Mouse (Mus musculus) forebrain, embryonic 15.5 days (tissue): ENCODE data around the gene Slc41a1. TPM values are rescaled to one million over a fixed set of nuclear protein-coding genes. Genes with fewer than 3 reads are reported as not detected.

Source experiments
- ATAC-seq: fragments of 200-750 bp; cut with Nextera tagmentation; replicated peaks from 2 replicates; pipeline ENCODE4 v1.8.0; 2017; ENCODE audit warnings: mild to moderate bottlenecking, moderate TSS enrichment, moderate library complexity
- H3K27ac ChIP-seq: fragments of 300-500 bp; sonication (generic); replicated peaks from 2 replicates; pipeline ENCODE4 v1.5.1; 2015; ENCODE audit warnings: mild to moderate bottlenecking, inconsistent platforms
- H3K27me3 ChIP-seq: fragments of 300-500 bp; sonication (generic); 2 replicates; pipeline ENCODE4 v1.6.1; 2015; ENCODE audit warnings: inconsistent platforms
- H3K36me3 ChIP-seq: fragments of 300-500 bp; sonication (generic); 2 replicates; pipeline ENCODE4 v1.6.1; 2015; ENCODE audit warnings: mild to moderate bottlenecking, inconsistent platforms
- H3K4me1 ChIP-seq: fragments of 300-500 bp; sonication (generic); 2 replicates; pipeline ENCODE4 v1.6.1; 2015; ENCODE audit warnings: inconsistent platforms
- H3K4me2 ChIP-seq: fragments of 300-500 bp; sonication (generic); replicated peaks from 2 replicates; pipeline ENCODE4 v1.6.1; 2015; ENCODE audit warnings: mild to moderate bottlenecking, inconsistent platforms
- H3K4me3 ChIP-seq: fragments of 300-500 bp; sonication (generic); 2 replicates; pipeline ENCODE4 v1.5.1; 2015; ENCODE audit warnings: mild to moderate bottlenecking, inconsistent platforms
- H3K9ac ChIP-seq: fragments of 300-500 bp; sonication (generic); replicated peaks from 2 replicates; pipeline ENCODE4 v1.6.1; 2015; ENCODE audit warnings: mild to moderate bottlenecking, inconsistent platforms
- H3K9me3 ChIP-seq: fragments of 300-500 bp; sonication (generic); 2 replicates; pipeline ENCODE4 v1.6.1; 2016; ENCODE audit warnings: inconsistent platforms
- WGBS: fragments of 180-500 bp; shearing (Covaris S2); methylation state at CpG from one replicate; pipeline ENCODE4 v1.1.7; 2015; ENCODE audit warnings: mixed read lengths; 5-methylcytosine and 5-hydroxymethylcytosine counted together
- polyA plus RNA-seq: library from polyadenylated mRNA; unstranded; fragments of >200 nt; fragmentation: Nextera tagmentation; extraction: Ambion mirVana; gene quantifications from 2 replicates; pipeline ENCODE4 v1.2.1, GENCODE M21; 2015

The Slc41a1 gene
- polyA plus RNA-seq, 1 experiment from 2014 or later = 14.2 TPM

DNA sequence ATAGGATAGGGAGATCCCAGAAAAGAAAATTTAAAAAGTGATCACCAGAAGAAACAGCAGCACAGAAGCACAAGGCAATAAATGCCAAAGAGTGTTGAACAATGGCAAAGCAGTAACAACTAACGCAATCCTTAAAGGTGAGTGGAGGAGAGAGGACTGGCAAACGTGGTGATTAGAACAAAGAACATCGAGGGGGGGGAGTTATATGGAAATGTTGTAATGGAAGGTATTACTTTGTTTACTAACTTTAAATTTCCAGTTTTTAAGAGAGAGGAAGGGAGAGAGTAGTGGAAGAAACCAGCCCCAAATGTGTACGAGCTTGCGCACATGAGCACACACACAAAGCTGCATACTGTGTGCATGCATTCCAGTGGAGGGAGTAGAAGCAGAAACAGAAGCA lies 38.3 kb downstream of the Slc41a1 start:
- H3K9me3 ChIP-seq = no peaks in the 10 kb centered on the region
- no peaks in the 10 kb centered on the region for H3K36me3 ChIP-seq
- peaks cover 6% of the 10 kb centered on the region for H3K4me1 ChIP-seq
- no peaks in the 10 kb centered on the region for H3K27me3 ChIP-seq
- ATAC-seq = no peak
- H3K9ac ChIP-seq = no peak overlapping the region
- no peak overlapping the region for H3K4me2 ChIP-seq
- WGBS = 82% methylated on average over 5 of the region's 5 CpGs
- no peak overlapping the region for H3K4me3 ChIP-seq
- no peak overlapping the region for H3K27ac ChIP-seq

GRCm38 (mm10) chr1:131866304-131866999 lies 39.2 kb downstream of the Slc41a1 start:
- 74% methylated on average over 6 of the region's 6 CpGs for WGBS
- H3K9me3 ChIP-seq = no peaks in the 10 kb centered on the region
- no peaks in the 10 kb centered on the region for H3K27me3 ChIP-seq
- H3K4me1 ChIP-seq = peaks cover 6% of the 10 kb centered on the region
- H3K27ac ChIP-seq = no peak overlapping the region
- peak; percentile 40; the same call in 1 of the 2 replicates for ATAC-seq
- H3K4me2 ChIP-seq = no peak overlapping the region
- H3K36me3 ChIP-seq = no peaks in the 10 kb centered on the region
- H3K9ac ChIP-seq = no peak overlapping the region
- no peak overlapping the region for H3K4me3 ChIP-seq

DNA sequence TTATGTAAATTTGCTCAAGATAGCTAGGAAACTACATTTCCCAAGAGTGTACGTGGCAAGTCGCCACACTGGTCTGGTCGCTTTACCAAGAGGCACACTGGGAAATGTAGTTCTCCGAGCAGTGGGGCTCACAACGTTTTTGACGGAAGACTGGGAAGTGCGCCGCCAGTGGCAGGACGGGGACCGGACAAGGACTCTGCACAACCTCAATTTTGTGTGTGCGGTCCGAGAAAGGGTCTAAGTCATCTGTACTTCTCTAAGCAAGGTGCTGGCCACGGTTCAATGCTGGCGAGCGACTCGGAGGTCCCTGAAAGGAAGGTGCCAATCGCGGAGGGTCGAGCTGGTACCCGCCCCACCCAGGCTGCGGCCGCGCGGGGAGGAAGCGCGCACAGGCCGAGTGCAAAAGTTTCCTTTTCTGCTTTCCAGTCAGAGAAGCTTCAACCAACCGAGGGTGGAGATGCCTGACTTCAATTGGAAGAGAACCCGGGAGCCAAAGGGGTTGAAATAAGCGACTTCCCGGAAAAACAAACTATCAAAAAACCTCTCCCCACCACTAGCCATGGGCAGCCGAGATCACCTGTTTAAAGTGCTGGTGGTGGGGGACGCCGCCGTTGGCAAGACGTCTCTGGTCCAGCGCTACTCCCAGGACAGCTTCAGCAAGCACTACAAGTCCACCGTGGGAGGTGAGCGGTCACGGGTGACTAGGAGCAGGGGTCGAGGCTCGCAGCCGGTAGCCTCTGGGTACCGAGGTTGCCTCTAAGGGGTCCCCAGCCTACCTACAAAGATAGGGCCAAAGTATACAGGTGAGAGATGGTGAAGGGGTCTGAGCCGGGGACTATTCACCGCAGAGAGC lies 40.0 kb downstream of the Slc41a1 start, which contains the start of gene Rab29:
Gene Rab29, plus strand, starts transcription at position 132 of the 853 bp plus-strand sequence.
- H3K36me3 ChIP-seq = no peaks in the 10 kb centered on the region
- H3K27ac ChIP-seq = no peak within 1 kb of the TSS
- H3K9ac ChIP-seq = peak within 1 kb of the TSS; percentile 47
- H3K4me3 ChIP-seq = peak within 1 kb of the TSS; percentile 63
- H3K4me1 ChIP-seq = peaks cover 6% of the 10 kb centered on the region
- ATAC-seq = peak; percentile 99
- H3K27me3 ChIP-seq = no peaks in the 10 kb centered on the region
- H3K4me2 ChIP-seq = peak within 1 kb of the TSS; percentile 75
- 2% methylated on average over 46 of the region's 46 CpGs for WGBS
- H3K9me3 ChIP-seq = no peaks in the 10 kb centered on the region

GRCm38 (mm10) chr1:131867946-131868290 lies 40.6 kb downstream of the Slc41a1 start:
- Histone ChIP-seq H3K4me1 (peaks cover 6% of the 10 kb centered on the region), H3K9me3 (no peaks in the 10 kb centered on the region), H3K4me3 (peak overlapping the region; percentile 63), H3K27ac (no peak overlapping the region), H3K9ac (peak overlapping the region; percentile 47; the same call in 1 of the 2 replicates), H3K36me3 (no peaks in the 10 kb centered on the region), H3K4me2 (peak overlapping the region; percentile 75), H3K27me3 (no peaks in the 10 kb centered on the region)
- WGBS = 24% methylated on average over 10 of the region's 10 CpGs
- no peak for ATAC-seq

DNA sequence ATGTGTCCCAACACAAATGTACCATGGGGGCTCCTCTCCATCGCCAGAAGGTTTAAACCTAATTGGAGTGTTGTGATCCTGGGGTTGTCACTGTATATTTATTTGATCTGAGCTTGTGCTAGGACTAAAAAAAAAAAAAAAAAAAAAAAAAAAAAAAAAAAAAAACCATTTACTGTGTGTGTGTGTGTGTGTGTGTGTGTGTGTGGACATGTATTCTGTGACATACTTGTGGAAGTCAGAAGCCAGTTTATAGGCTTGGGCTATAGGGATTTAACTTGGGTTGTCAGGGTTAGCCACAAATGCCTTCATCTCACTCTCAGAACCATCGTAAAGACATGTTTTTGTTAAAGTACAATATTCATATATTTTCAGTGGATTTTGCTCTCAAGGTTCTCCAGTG lies 42.3 kb downstream of the Slc41a1 start:
- H3K4me2 ChIP-seq = no peak overlapping the region
- no peaks in the 10 kb centered on the region for H3K27me3 ChIP-seq
- WGBS = 94% methylated on average over 2 of the region's 2 CpGs
- no peak overlapping the region for H3K9ac ChIP-seq
- no peaks in the 10 kb centered on the region for H3K9me3 ChIP-seq
- H3K4me3 ChIP-seq = no peak overlapping the region
- H3K27ac ChIP-seq = no peak overlapping the region
- peaks cover 6% of the 10 kb centered on the region for H3K4me1 ChIP-seq
- H3K36me3 ChIP-seq = no peaks in the 10 kb centered on the region
- ATAC-seq = no peak

DNA sequence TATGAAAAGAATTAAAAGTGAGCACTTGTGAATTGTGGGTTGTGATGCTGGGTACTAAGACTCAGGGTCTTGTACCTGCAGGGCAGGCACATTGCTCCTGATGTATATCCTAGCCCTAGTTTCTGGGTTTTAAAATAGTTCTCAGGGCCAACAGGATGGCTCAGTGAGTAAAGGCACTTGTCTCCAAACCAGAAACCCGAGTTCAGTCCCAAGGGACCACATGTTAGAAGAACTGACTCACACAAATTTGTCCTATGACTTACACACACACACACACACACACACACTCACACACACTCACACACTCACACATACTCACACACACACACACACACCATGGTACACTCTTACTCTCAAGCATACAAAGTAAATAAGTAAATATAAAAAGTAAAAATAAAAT lies 45.6 kb downstream of the Slc41a1 start:
- Histone ChIP-seq H3K9ac (no peak overlapping the region), H3K27me3 (no peaks in the 10 kb centered on the region), H3K9me3 (no peaks in the 10 kb centered on the region), H3K4me3 (no peak overlapping the region), H3K4me2 (no peak overlapping the region), H3K4me1 (peaks cover 1% of the 10 kb centered on the region), H3K36me3 (no peaks in the 10 kb centered on the region), H3K27ac (no peak overlapping the region)
- ATAC-seq = no peak
- 64% methylated on average over 1 of the region's 1 CpGs for WGBS

DNA sequence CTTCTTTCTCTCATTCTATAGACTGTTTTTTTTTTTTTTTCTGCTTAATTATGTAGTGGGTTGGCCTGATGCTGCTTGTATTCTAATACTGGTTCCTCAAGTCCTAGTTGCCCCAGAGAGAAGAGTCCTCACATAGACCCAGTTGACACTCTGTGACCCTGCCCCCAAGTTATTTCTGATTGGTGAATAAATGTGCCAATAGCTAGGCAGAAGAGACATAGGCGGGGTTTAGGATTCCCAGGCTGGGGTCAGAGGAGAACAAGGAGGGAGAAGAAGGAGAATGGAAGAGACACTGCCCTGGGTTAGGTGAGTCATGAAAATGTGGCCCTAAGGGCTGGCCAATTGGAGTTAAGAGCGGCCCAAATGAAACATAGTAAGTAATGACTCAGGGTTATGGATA lies 52.5 kb downstream of the Slc41a1 start:
- 83% methylated on average over 2 of the region's 2 CpGs for WGBS
- no peak overlapping the region for H3K4me3 ChIP-seq
- no peak overlapping the region for H3K27ac ChIP-seq
- no peak overlapping the region for H3K9ac ChIP-seq
- ATAC-seq = no peak
- H3K36me3 ChIP-seq = no peaks in the 10 kb centered on the region
- no peak overlapping the region for H3K4me2 ChIP-seq
- no peaks in the 10 kb centered on the region for H3K9me3 ChIP-seq
- H3K27me3 ChIP-seq = no peaks in the 10 kb centered on the region
- H3K4me1 ChIP-seq = no peaks in the 10 kb centered on the region

- ATAC-seq = no peak
- no peak overlapping the region for H3K27ac ChIP-seq
- H3K4me3 ChIP-seq = no peak overlapping the region
- no peaks in the 10 kb centered on the region for H3K36me3 ChIP-seq
- no peaks in the 10 kb centered on the region for H3K27me3 ChIP-seq
- no peak overlapping the region for H3K9ac ChIP-seq
- H3K4me2 ChIP-seq = no peak overlapping the region
- H3K4me1 ChIP-seq = peaks cover 9% of the 10 kb centered on the region; the same call in 1 of the 2 replicates
- 71% methylated on average over 2 of the region's 2 CpGs for WGBS
- no peaks in the 10 kb centered on the region for H3K9me3 ChIP-seq
Measured at GRCm38 (mm10) chr1:131882787-131883186, 55.5 kb downstream of the Slc41a1 start.

DNA sequence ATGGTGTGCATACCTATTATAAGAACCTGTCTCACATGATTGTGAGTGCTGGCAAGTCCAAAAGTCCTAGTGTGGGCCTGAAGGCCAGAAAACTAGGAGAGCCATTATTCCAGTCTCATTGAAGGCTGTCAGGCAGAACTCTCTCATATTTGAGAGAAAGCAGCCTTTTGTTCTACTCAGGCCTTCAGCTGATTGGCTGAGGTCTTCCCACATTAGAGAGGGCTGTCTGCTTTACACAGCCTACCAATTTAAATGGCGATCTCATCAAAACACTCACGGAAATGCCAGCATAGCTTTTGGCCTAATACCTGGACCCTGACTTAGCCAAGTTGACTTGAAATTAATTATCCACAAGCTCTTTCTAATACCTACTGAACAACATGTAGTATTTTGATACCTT lies 58.9 kb downstream of the Slc41a1 start:
- no peaks in the 10 kb centered on the region for H3K36me3 ChIP-seq
- H3K4me3 ChIP-seq = no peak overlapping the region
- H3K4me2 ChIP-seq = no peak overlapping the region
- peak; percentile 61; the same call in 1 of the 2 replicates for ATAC-seq
- peaks cover 9% of the 10 kb centered on the region; the same call in 1 of the 2 replicates for H3K4me1 ChIP-seq
- 25% methylated on average over 2 of the region's 2 CpGs for WGBS
- H3K9ac ChIP-seq = no peak overlapping the region
- H3K27ac ChIP-seq = peak overlapping the region; percentile 64
- no peaks in the 10 kb centered on the region for H3K9me3 ChIP-seq
- no peaks in the 10 kb centered on the region for H3K27me3 ChIP-seq

DNA sequence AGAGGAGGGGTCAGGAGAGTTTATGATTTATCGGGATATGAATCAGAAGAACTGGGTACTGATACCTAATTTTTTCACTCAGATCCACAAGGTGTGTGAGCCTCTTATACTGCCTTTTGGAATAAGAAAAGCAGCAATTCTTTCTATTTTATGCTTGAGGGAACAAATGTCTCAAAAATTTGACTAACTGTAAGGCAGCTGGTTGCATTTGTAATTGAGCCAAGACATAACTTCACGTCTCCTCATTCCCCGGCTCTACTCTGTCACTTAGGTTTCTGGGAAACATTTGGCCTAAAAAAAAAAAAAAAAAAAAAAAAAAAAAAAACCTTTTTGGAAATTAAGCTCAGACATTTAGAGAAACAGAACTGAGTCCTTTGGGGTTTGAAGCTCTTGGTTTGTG lies 59.3 kb downstream of the Slc41a1 start:
- H3K27ac ChIP-seq = peak overlapping the region; percentile 64
- no peak overlapping the region for H3K4me3 ChIP-seq
- H3K9me3 ChIP-seq = no peaks in the 10 kb centered on the region
- 65% methylated on average over 3 of the region's 3 CpGs for WGBS
- ATAC-seq = 0 out of 2 replicates have a peak, but pooled peaks have one; percentile 43
- no peak overlapping the region for H3K9ac ChIP-seq
- no peak overlapping the region for H3K4me2 ChIP-seq
- H3K27me3 ChIP-seq = no peaks in the 10 kb centered on the region
- H3K36me3 ChIP-seq = no peaks in the 10 kb centered on the region
- H3K4me1 ChIP-seq = peaks cover 9% of the 10 kb centered on the region; the same call in 1 of the 2 replicates

GRCm38 (mm10) chr1:131890043-131890658 lies 62.9 kb downstream of the Slc41a1 start:
- Histone ChIP-seq H3K27ac (no peak overlapping the region), H3K4me1 (peaks cover 9% of the 10 kb centered on the region; the same call in 1 of the 2 replicates), H3K4me2 (no peak overlapping the region), H3K9me3 (no peaks in the 10 kb centered on the region), H3K36me3 (no peaks in the 10 kb centered on the region), H3K27me3 (no peaks in the 10 kb centered on the region), H3K9ac (no peak overlapping the region), H3K4me3 (no peak overlapping the region)
- WGBS = 77% methylated on average over 6 of the region's 6 CpGs
- ATAC-seq = no peak

DNA sequence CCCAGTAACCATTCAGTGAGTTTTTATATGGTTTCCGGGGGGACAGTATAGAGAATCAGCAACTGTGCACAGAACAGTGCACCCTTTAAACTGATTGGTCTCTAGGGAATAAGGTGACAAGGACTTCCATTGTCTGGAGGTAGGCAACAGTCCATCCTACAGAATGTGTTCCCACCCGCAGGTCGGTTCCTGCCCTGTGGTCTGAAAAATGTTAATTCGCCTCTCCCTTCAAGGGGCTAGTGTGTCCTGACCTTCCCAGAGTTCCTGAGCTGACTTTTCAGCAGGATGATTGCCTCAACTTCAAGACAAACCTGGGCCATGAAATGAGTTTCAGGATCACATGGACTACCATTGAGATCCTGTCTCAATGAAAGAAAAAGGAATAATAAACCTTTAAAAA lies 64.1 kb downstream of the Slc41a1 start:
- 74% methylated on average over 4 of the region's 4 CpGs for WGBS
- Histone ChIP-seq H3K4me3 (no peak overlapping the region), H3K9ac (no peak overlapping the region), H3K27ac (no peak overlapping the region), H3K9me3 (no peaks in the 10 kb centered on the region), H3K27me3 (no peaks in the 10 kb centered on the region), H3K36me3 (no peaks in the 10 kb centered on the region), H3K4me2 (no peak overlapping the region), H3K4me1 (0 out of 2 replicates have a peak, but pooled peaks cover 2% of the 10 kb centered on the region)
- ATAC-seq = no peak
